Mouse (Mus musculus) spleen, postnatal 10 days (tissue): ENCODE data around the gene Tbc1d22b.
"Not testable (repeated sequence)": the region's sequence is repeated elsewhere in the genome, so short reads cannot be mapped to it uniquely, and the experiment has no call there.

Experiments
- DNase-seq, 2 experiments: peaks; one replicate each; pipeline ENCODE4 v3.0.0; 2021 to 2022; ENCODE audit warnings: low spot score in 2 of 2

Tbc1d22b gene

GRCm38 (mm10) chr17:29549543-29550428 lies at the start of gene Tbc1d22b, which contains the start of gene Gm17657:
Gene Tbc1d22b, plus strand, starts transcription at chr17:29549785.
Gene Gm17657, minus strand, starts transcription at chr17:29549638.
- DNase-seq, result peak; percentile 86 to 95

GRCm38 (mm10) chr17:29500243-29500740 lies 49.3 kb upstream of the Tbc1d22b start:
- DNase-seq, result peak in 1 of 2 experiments; percentile 39

- peak; percentile 33 to 59 for DNase-seq
These were observed 48.6 kb upstream of the Tbc1d22b start for GRCm38 (mm10) chr17:29500802-29501469.

DNA sequence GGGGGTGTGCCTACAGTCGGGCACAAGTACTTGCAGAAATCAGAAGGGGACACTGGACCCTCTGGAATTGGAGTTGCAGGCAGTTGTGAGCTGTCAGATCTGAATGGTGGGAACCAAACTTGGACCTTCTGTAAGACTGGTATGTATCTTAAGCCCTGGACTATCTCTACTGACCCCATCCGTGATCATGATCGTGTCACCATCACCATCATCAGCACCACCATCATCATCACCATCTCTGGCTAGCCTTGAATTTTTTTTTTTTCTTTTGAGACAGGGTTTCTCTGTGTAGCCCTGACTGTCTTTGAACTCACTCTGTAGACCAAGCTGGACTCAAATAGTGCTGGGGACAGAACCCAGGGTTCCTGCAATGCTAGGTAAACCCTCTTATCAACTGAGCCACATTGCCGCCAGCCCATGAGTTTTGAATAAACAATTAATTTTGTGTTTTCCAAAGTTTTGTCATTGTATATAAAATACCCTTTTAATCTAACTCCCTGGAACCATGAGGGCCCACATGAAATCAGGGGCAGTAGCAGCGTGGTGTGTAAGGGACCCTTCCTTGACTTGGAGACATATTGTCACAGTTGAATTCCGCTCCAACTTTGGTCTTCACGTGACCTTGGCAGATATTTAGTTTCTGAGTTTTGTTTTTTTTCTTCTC lies 47.4 kb upstream of the Tbc1d22b start:
- peak; percentile 44 to 55 for DNase-seq

GRCm38 (mm10) chr17:29502669-29503665 lies 46.6 kb upstream of the Tbc1d22b start:
- peak; percentile 60 to 61 for DNase-seq

DNA sequence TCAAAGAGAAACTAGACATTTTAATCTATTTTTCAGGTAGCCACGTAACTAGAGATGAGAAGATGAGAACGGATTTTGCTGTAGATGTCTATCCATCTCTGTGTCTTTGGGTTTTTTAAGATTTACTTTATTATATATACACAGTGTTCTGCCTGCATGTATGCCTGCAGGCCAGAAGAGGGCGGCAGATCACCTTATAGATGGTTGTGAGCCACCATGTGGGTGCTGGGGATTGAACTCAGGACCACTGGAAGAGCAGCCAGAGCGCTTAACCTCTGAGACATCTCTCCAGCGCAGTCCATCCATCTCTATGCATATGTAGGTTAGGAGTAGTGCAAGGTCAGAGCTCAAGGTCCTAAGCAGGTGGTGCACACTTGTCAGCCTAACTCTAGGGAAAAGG lies 45.9 kb upstream of the Tbc1d22b start:
- peak in 1 of 2 experiments; percentile 60 for DNase-seq

GRCm38 (mm10) chr17:29508927-29509608 lies 40.5 kb upstream of the Tbc1d22b start:
- DNase-seq, result no peak

- no peak for DNase-seq
These were observed 38.9 kb upstream of the Tbc1d22b start for GRCm38 (mm10) chr17:29510691-29511090.

GRCm38 (mm10) chr17:29513044-29513730 lies 36.4 kb upstream of the Tbc1d22b start:
- peak in 1 of 2 experiments; percentile 81 for DNase-seq

DNA sequence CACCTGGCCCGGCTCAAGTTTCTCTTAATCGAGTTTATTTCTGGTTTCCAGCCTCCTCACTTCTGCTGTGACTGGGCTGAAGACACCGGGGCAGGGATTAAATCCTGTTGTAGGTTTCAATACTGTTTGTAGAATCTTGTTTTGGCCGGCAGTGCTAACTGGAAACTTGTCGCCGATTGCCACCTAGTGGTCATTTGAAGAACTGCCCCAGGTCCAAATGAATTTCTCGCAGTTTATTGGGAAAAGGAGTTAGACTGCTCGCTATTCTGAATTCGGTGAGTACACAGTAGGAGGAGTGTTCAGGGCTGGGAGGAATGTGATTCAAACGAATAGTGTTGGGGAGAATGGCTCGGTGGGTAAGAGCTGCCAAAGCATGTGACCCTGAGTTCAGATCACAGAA lies 35.1 kb upstream of the Tbc1d22b start:
- DNase-seq, result peak; percentile 82

- not testable (repeated sequence) for DNase-seq
These were observed 30.9 kb upstream of the Tbc1d22b start for GRCm38 (mm10) chr17:29518665-29519064.

DNA sequence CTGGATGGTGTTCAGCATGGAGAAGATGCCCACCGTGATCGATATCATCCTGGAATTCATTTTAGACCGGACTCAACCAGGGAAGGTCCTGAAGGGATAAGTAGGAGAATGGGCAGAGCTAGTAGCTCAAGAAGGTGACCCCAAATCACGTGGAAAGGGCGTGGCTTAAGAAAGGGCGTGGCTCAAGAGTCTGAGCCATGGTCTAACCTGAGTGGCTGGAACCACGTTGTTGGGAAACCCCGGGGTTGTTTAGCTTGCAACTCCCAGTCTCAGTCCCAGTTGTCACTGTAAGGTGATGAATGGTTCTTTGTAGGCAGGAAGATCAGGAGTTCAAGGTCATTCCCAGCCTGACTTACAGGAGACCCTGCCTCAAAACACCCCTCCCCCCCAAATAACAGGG lies 29.9 kb upstream of the Tbc1d22b start:
- DNase-seq, result no peak

GRCm38 (mm10) chr17:29525613-29526012 lies 24.0 kb upstream of the Tbc1d22b start:
- no peak for DNase-seq

DNA sequence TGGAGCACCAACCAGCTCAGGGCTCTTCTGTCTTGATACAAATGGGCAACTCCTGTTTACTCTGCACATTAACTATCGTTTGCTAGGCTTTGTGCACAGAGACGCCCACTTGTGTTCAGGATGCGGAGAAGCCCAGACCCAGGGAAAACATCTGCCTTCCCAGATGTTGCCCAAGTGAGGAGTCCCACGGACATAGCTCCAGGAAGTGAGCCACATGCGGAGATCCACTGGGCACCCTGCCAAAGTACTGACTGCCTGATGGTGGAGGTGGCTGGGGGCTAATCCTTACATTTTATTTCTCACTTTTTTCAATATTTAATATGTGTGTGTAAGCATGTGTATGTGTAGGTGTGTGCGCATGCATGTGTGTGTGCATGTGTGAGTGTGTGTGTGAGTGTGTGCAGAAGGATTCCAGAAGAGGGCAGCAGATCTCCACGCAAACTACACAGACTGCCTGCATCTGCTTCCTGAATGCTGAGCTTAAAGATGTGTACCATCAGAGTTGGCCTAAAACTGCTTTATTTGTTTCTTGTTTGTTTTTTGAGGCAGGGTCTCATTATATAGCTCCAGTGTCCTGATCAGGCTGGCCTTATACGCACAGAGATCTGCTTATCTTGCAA lies 20.9 kb upstream of the Tbc1d22b start:
- no peak for DNase-seq

GRCm38 (mm10) chr17:29530508-29530907 lies 19.1 kb upstream of the Tbc1d22b start:
- no peak for DNase-seq

DNA sequence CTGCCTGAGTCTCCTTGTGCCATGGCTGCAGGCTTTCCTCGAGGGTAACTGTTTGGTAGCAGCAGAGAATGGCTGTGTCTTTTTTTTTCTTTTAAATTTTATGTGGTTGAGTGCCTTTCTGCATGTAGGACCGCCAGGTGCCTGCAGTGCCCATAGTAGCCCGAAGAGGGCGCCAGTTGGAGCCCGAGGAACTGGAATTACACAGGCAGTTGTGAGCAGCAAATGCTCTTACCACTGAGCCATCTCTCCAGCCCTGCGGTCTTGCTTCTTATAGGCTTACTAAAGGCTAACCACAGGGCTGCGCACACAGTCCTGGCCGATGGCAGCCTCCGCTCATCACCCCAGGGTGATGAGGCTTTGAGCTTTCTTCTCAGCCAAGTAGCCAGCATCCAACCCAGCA lies 18.3 kb upstream of the Tbc1d22b start:
- peak in 1 of 2 experiments; percentile 48 for DNase-seq

DNA sequence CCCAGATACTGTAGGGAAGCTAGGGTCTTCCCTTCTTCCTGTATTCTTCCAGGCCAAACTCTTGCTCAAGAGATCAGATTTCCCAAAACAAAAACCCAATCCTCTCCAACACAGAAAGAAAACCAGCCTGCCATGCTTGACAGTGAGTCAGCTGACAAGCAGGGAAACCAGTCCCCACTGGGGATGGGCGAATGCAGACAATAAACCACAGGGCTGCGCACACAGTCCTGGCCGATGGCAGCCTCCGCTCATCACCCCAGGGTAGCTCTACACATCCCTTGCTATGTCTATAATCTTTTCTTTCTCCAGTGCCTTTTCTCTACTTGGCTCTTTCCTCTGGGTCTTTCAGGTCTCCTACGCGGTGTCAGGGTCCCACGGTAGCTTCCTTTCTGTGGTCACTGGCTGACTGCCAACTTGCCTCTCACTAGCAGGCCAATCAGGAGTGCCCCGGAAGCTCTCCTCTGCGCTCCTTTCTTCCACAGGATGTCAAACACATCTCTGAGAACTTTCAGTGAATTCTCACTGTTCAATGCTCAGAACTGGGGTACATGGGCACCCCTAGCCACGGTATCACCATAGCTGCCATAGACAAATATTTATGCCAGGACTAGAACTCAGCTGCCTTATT lies 17.7 kb upstream of the Tbc1d22b start:
- DNase-seq, result peak in 1 of 2 experiments; percentile 52

GRCm38 (mm10) chr17:29533866-29534265 lies 15.7 kb upstream of the Tbc1d22b start:
- no peak for DNase-seq

DNA sequence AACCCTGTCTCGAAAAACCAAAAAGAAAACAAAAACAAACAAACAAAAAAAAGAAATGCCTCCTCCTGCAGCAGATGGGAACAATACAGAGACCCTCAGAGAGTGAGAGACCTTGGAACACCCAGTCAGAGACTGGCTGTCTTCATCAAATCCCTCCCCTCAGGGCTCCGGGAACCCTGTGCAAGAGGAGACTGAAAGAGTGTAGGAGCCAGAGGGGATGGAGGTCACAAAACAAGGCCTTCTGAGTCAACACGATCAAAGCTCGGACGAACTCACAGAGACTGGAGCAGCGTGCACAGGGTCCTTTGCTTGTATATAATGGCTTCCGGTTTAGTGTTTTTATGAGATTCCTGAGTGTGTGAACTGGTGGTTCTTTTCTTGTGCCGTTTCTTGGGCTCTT lies 9.2 kb upstream of the Tbc1d22b start:
- DNase-seq, result no peak
